Mouse (Mus musculus): Measurements from ENCODE around the gene Tmem209. TPM values are rescaled to one million over a fixed set of nuclear protein-coding genes. Genes with fewer than 3 reads are reported as not detected.

Tmem209 gene
- total RNA-seq (2021): 10 to 100 TPM in 1 of 2 experiments, 1 to 10 TPM in 1; 9.6 to 10.8 TPM
- long read RNA-seq, experiment 1, transcript Tmem209-204 (15 exons, 3,485 nt): major isoform, 5 of 7 reads
- long read RNA-seq, experiment 1, partial matches to known transcripts: 0 of 7 reads
- long read RNA-seq, experiment 1, other reads (novel, unspliced or antisense): 2 of 7 reads
- long read RNA-seq, experiment 2, transcript Tmem209-204 (15 exons, 3,485 nt): major isoform, 10 of 16 reads
- long read RNA-seq, experiment 2, partial matches to known transcripts: 2 of 16 reads
- long read RNA-seq, experiment 2, other reads (novel, unspliced or antisense): 3 of 16 reads

DNA sequence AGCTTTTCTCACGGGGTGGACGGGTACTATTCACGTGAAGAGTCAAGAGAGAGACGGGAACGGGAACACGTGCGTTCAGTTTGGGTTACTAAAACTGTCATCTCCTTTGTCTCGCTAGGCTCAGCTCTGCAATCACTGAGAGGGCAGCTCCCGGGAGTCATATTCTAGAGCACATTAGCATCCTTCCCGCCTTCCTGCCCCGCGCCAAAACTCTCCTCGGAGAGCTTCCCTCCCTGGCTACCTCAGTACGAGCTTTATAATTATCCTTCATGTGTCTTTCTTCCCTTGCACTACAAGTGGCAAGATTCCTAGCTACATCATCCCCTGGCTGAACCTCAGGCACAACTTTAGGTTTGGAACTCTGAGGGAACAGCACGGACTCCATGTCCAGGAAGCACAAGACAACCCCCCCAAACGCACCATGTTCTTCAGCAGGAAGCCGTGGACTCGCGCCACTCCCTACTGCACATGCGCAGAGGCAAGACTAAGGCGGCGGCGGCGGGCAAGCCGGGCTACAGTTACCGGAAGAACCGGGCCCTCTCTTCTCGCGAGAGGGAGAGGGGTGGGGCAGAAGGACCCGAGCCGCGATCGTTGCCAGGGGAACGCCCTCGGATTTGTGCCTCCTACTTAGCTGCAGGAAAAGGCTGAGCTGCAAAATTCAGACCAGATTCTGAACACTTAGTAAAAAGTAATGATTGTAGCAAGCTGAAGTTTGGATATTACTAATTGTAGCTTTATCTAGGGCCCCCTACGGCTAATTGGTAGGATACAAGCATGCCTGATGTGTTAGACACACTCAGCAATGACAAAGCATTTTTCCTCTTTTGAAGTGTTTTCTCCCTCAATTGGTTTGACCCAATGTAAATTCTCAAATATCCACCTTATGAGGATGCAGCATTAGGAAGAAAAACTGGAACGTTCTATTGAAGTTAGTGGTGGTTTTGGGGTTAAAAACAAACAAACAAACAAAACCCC is at the start of gene Tmem209, which contains the start of gene Ssmem1:
Tmem209 (minus strand) TSS at position 519 of the 975 bp plus-strand sequence.
Ssmem1 (plus strand) TSS at position 585 of the 975 bp plus-strand sequence.
- DNase-seq (ENCODE audit: low spot score): peak; percentile 100

DNA sequence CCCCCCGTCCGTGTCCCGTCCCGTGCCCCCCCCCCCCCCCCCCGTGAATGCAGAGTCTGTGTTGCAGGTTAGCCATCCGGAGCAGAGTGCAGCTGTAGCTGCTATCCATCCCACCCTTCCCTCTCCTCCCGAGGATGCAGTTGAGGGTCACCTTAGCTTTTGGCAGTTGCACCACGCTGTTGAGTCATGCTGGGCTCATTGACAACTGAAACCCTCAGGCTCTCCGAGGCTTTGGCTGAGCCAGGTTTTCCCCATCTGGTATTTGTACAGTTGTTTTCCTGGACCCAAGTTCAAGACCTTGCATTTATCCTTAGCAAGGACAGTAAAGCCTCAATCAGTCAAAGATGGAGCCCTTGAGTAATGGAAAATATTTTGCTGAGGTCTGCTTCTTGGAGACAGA is 46.5 kb upstream of the Tmem209 start:
- DNase-seq (ENCODE audit: low spot score): peak; percentile 61

DNA sequence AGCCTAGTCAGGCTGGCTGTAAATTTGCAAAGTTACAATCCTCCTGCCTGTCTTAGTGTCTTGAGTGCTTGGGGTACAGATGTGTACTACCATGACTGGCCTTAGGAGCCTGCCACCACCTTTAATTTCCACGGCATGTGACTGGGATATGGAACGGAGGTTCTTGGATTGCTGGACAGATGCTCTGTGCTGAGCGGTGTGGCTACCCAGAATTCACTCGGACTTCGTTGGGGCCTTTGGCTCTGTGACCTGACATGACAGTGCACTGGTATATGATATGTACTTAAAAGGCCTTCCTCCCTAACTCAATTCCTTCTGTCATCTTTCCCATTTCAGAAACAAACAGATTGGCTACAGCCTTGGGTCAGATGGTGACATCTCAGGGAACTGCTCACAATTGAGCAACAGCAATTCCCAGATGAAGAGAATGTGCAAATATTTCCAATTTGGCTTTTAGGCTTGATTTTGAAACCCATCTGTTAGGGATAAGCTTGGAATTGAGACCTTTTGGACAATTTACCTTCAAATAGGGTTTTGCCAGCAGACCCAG is 45.1 kb upstream of the Tmem209 start:
- peak; percentile 55 for DNase-seq (ENCODE audit: low spot score)

DNA sequence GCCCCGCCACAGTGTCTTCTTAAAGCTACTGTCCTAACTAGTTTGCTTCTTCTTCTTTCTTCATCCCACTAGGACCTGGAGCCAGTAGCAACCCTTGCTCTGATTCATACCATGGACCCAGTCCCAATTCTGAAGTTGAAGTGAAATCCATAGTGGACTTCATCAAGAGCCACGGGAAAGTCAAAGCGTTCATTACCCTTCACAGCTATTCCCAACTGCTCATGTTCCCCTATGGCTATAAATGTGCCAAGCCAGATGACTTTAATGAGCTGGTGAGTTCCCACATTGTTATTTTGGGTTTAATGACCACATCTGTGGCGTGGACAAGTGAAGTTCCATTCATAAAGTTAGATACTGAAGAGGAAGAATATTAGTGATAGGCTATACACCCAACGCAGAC is 44.5 kb upstream of the Tmem209 start:
- DNase-seq (ENCODE audit: low spot score): no peak

DNA sequence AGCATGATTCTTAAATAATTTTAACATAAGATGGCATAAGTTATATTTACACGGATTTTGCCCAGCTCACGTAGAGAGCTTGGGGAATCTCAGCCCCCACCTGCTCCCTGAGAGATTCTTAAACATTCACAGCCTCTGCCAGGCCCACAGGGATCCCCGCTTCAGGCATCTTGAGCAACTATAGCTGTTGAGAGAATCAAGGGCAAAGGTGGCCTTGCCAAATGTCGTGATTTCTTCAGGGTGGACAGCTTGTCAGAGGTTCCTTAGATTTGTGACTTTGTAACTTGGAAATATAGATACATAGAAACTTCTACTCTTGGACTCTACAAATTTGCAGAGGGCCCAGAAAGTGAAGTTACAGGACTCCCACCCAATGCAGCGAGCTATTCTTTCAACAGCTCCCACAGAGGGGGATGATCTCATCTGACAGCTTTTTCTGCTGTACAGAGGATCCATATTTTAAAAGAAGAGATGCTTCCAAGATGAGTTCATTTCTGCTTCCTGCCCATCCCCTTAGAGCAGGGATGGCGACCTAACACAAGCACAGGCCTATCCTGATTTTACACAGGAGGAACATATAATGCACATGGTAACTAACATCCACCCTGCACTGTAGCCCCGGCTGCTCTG is 43.9 kb upstream of the Tmem209 start:
- DNase-seq (ENCODE audit: low spot score): no peak

DNA sequence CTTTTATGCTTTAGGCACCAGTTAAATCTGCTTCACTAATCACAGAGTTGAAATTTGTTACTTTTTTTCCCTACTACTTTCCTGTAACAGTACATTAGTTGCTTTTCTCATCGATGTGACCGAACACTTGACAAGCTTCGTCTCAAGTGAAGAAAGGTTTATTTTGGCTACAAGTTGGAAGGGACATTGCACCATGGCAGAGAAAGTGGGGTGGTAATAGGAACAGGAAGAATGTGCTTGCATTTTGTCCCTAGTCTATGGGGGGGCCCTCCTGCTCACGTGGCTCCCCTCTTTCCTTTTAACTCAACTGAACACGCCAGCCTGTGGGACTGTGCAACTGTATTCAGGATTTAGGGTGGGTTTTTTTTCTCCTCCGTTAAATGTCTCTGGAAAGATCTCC is 43.0 kb upstream of the Tmem209 start:
- DNase-seq (ENCODE audit: low spot score): no peak

DNA sequence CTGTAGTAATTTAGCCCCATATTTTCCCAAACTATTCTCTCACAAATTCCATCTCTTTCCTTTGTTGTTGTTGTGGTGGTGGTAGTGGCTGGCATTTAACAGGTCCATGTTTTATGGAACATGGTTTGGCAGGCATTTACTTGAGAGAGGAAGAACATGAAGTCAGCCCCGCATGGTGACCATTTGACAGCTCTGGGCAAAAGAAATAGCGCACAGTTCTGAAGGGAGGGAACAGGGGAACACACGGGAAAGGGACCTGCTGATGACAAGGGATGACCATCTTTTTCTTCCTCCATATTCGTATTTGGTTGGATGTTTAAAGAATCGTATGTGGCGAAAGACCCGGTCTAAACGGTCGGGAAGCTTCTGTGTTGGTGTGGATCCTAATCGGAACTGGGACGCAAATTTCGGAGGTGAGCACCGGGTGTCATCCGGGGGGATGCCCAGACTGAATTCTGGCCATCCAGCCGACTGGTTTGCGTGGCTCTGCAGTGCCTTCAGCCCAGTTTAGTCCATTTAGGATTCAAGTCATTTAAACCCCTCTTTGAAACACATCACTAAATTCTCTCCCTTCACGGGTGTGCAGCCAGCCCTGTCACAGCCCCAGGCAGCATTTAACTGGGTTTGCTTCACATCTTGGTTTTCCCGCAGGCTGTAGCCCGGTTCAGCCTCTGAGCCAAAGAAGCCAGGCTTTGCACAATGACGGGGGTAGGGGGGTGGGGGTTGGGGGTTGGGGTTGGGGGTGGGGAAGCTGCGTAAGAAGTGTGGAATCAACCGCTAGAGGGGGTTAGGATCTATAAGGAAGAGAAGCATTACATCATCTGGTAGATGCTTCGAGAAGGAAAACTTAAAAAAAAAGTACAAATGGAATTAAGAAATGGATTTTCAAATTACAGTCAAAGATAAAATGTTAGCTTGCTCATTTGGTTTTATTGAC is 42.3 kb upstream of the Tmem209 start:
- no peak for DNase-seq (ENCODE audit: low spot score)

DNA sequence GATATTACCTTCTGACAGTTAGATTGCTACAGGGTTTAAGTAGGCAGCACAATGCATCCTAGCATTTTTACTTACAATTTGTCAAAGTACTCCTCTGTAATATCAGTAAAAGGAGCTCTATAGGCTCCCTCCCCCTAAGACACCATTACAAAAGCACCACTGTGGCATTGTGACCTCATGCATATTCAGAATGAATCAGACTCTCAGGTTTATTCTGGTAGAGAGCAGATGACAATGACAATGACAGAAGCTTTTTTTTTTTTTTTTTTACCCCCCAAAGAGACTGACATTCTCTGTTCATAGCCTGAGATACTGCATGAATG is 41.6 kb upstream of the Tmem209 start:
- no peak for DNase-seq (ENCODE audit: low spot score)

DNA sequence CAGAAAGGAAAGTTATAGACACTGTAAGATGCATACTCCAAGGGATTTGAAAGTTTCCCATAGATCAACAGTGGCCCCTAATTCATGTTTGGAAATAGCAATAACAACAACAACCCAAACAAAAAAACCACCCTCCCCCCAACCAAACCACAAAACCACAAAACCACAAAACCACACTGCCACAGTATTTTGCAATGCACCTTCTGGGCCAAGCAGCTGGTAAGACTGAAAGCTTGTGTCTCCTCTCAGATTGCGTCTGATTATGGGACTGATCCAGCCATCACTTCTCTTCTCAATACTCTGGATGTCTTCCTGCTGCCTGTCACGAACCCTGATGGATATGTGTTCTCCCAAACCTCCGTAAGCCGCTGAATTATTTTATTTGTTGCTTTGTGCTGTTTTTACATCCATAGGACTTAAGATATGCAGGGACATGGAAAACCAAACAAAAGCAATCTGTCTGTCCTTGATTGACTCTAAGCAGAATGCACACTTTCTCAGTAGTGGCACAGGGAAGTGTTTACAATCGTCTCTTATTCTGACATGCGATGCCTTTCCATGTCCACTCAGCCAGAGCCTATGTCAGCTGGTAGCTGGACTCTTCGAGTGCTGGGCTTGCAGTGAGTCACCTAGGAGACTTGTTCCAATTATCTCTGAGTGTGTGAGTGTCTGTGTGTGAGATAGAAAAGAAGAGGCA is 41.1 kb upstream of the Tmem209 start:
- no peak for DNase-seq (ENCODE audit: low spot score)

DNA sequence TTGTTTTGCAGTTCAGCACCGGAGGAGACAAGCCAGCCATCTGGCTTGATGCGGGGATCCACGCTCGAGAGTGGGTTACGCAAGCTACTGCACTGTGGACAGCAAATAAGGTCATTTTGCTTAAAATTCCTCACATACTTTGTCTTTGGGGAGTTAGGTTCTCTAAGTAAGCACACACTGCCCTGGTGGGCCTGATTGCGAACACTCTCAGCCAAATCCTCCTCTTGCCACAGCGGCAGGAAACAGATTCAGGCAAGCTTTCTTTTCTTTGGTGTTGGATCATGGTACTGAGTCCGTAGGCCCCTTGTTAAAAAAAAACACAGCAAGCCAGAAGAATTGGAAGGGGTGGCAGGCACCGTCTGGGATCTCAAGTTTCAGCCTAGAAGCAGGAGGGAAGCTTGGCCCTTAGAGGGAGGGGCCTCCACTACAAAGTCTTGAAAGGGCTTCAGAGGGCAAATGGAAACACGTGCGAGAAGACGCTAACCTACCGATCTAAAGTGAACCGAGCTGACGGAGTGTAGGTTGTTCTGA is 39.7 kb upstream of the Tmem209 start:
- peak; percentile 41 for DNase-seq (ENCODE audit: low spot score)

DNA sequence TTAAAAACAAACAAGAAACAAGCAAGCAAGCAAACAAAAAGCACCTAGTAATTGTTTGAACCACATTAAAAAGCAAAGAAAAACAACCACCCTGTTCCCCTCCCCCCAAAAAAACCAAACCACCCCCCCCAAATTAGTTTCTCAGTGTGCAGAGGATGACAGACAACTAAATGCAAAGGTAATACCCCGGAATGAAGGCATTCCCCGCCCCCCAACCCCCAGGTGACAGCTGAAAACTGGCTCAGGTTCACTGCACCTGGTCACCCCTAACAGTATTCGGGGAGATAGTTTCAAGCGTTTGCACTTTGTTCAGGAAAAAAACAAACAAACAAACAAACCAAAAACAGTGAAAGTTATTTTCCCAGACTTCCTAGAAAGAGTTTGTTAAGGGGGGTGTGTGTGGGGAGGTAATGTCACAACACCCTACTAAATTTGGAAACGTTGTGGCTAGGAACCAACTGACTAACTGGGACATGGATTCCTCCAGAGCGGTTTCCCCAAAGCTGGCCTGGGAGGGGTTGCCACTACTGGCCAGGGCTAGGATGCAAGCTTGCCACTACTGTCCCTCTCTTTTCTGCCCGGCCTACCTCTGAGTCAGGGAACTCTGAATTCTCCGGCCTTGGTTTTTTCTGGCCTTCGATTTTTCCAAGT is 38.2 kb upstream of the Tmem209 start:
- DNase-seq (ENCODE audit: low spot score): peak; percentile 59

DNA sequence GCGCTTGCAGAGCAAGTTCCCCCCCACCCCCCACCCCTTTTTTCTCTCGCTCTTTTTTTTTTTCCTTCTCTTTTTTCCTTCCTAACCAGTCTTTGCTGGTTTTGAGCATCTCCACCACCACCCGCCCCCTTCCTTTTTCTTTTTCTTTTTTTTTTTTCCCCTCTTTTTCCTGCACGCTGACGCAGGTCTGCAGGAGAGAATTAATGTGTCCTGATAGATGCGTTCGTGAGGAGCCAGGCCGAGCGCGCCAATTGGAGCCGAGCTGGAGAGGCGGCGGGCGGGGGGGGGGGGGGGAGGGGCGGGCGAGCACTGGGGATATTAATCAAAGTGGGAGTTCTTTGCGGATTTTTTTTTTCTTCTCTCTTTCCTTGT is 37.7 kb upstream of the Tmem209 start:
- DNase-seq (ENCODE audit: low spot score): no peak

DNA sequence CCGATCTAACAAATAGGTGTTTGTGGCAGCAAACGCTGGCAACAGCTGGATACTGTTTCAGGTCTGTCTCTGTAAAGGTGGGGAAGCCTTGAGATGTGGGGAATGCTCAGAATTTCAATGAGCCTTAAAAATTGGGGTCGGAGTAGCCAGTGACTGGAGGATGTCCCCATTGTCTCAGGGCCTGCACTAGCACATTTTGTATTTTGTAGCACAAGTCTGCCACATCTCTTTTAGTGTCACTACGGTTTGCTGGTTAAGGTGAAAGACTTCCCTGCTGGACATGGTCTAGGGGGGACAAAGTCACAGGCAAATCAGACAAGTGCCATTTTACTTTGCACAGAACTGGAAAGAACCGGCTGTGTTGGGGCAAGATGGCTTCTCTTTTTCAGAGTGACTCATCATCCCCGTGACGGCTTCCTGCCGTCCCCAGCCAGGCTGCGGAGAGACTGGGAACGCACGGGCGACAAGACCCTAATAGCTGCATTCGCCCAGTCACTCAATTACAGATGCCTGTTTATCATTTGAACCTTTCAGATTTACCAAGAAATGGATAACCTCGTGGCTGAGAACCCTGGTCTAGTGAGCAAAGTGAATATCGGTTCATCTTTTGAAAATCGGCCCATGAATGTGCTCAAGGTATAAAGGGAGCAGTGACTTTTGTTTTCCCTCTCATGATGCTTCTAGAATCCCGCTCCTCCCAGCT is 37.1 kb upstream of the Tmem209 start:
- DNase-seq (ENCODE audit: low spot score): no peak

DNA sequence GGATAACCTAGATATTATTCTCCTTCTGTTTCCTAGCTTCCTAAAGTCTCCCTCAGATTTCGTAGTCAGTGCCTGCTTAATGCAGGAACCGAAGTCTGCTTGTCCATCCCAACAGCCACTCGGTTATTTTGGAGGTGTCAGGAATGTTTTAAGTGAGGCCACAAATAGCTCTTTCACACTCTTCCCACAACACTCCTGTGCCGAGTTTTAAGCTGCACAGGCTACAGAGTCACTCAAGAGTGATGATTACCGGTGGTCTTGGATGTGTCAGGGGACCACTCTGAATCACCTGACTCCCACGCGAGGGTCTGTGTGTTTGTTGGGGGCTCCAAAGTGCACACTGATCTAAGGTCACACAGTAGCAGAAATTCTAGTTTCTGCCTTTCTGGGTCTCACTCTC is 36.1 kb upstream of the Tmem209 start:
- no peak for DNase-seq (ENCODE audit: low spot score)

DNA sequence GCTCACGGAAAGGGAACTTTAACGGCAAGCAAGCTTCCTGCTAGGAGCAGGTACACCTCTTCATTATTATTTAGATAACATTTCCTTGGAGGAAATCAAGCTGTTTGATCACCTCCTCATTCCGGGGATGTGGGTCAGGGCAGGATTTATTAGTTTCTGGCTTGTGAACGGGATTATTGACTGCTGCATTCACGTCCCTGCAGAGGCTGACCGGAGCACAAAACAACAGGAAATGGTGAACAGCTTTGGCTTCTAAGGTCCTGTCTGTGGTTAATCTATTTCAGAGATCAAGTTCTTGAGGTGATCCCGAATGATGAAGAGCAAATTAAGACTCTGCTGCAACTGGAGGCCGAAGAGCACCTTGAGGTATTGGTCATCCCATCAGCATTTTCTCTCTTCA is 34.3 kb upstream of the Tmem209 start:
- DNase-seq (ENCODE audit: low spot score): no peak

DNA sequence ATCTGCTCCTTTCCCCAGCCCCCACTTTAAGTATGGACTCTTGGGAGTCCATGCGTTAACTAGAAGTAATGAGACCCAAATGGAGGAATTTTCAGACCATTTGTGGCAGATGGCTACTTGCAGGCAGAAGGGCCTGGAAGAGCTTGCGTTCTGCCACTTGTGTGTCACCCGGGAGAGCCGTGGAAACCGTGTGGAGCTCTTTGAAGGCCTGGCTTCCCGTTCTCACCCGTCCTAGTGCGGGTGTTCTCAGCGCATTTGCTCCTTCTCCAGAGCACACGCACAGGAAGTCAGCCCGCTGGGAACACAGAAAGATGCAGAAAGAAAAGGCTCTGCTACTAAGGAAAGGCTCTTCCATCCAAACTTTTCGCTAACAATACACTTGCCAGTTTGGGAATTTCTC is 33.5 kb upstream of the Tmem209 start:
- DNase-seq (ENCODE audit: low spot score): no peak

DNA sequence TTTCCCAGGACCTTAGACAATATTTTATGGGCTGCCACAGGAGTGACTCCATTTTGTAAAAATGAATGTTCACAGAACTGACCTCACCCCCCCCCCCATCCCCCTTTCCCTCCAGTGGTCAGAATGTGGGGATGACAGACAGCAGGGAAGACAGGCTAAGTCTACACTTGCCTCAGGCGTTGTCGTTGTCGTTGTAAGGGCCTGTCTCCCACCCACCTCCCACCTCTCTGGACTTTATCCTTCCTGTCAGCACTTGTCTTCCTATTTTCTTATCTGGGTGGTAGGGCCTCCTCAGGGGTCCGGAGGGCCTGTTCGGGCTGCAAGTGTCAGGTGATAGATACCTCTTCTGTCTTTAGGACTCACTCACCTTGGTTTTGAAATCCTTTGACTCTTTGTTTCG is 32.7 kb upstream of the Tmem209 start:
- no peak for DNase-seq (ENCODE audit: low spot score)

DNA sequence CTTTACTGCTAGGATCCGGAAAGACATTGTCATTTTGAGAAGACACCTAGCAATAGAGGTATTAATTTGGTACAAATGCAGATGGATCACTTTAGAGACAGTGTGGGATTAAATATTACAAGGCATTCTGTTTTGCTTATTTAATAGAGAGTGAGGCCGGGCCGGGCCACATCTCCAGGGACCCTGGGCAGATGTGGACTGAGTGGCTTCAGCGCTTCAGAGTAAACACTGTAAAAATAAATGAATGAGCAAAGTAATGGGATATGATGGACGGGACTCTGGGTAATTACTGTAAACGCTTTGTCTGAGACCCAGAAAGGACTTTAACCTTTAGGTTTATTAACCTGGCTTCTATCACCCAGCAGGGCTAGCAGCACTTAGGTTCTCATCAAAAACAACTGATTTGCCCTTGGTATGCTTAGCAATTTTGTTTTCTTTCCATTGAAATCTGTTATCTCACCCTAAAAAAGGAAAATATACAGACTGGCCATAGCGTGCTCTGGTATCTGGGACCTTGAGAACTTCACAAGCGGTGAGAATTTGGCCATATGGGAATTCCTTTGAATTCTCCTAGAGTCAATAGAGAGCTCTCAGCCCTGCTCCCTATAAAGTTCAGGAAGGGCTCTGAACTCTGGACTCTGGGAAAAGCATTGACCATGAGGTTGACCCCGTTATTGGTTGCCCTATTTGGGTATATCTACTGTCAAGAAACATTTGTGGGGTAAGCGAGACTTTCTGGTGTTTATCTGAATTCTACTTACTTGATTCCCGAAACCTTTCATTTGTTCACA is 31.6 kb upstream of the Tmem209 start, which contains the start of gene Cpa2:
Cpa2 (plus strand) TSS at position 574 of the 791 bp plus-strand sequence.
- no peak for DNase-seq (ENCODE audit: low spot score)

Measured in gastrocnemius, adult 18-20 months (tissue).